Mouse (Mus musculus): Measurements from ENCODE around the gene Eno4.

DNA sequence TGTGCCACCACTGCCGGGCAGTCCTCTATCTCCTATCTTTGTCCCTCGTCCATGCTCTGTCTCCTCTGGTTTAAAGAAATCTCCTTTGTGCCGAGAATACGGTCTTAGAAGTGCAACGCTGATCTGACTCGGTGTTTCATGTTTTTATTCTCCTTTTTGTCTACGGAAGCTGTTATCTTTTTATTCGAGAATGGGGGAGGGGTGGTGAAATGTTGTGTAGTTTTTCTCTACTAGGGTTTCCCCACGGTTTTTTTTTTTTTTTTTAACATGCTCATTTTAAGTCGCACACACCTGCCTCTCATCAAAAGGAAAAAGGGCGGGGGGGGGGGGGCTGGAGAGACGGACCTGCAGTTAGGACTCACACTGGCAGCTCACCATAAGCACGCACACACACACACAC is 9.0 kb downstream of the Eno4 start:
- no peak for TF ChIP-seq CTCF (IDR thresholded peaks at IDR 0.05; ENCODE audit: low read depth)
- no peak for TF ChIP-seq EP300 (optimal IDR thresholded peaks at IDR 0.05)

Data from stomach, postnatal 0 days (tissue).